Mouse (Mus musculus): ENCODE measurements around the gene Esrrb.

DNA sequence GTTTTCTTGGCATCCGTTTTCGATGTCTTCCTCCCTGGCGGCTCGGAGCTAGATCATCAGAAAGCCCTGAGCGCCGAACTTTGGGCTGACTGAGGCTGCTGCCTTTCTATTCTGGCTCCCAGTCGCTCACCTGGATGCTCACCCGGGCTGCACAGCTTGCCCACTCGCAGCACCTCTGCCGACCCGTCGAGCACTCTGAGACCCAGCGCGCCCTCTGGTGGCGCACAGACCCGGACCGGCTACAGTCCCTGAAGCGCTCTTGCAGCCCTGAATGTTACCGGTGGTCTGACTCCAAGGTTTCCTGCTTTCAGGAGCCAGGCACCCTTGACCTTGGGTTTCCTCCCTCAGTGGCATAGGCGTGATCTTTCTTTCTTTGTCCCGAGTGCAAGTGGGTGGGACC lies 41.8 kb downstream of the Esrrb start:
- TF ChIP-seq CTCF (IDR thresholded peaks at IDR 0.05; ENCODE audit: low read depth, low read length): peak; percentile 84
- TF ChIP-seq POLR2A (IDR thresholded peaks at IDR 0.05; ENCODE audit: borderline replicate concordance, low read depth, low read length): no peak

All from bone marrow macrophage, adult 2 months (primary cell).